Mouse (Mus musculus) spleen, adult 18-20 months (tissue): ENCODE results near the gene Nemp1.

Source experiments
- DNase-seq, 2 experiments: peaks; one replicate each; pipeline ENCODE4 v3.0.0; 2022; ENCODE audit warnings: mixed read lengths in 2 of 2

The Nemp1 gene

GRCm38 (mm10) chr10:127666501-127667268 is at the start of gene Nemp1:
Gene Nemp1 (plus strand): TSS chr10:127666901.
- peak; percentile 74 to 77 for DNase-seq

- no peak for DNase-seq
These were observed 49.4 kb upstream of the Nemp1 start for GRCm38 (mm10) chr10:127617294-127617693.

GRCm38 (mm10) chr10:127618173-127618572 is 48.5 kb upstream of the Nemp1 start:
- no peak for DNase-seq

GRCm38 (mm10) chr10:127619119-127619721 is 47.5 kb upstream of the Nemp1 start:
- no peak for DNase-seq

GRCm38 (mm10) chr10:127619941-127620405 is 46.7 kb upstream of the Nemp1 start:
- no peak for DNase-seq

GRCm38 (mm10) chr10:127620406-127621190 is 46.1 kb upstream of the Nemp1 start, which contains the start of gene Lrp1:
Gene Lrp1 (minus strand): TSS chr10:127621148.
- DNase-seq = peak in 1 of 2 experiments; percentile 11

GRCm38 (mm10) chr10:127621191-127622056 is 45.3 kb upstream of the Nemp1 start:
- DNase-seq = peak; percentile 49 to 61

GRCm38 (mm10) chr10:127622057-127622392 is 44.7 kb upstream of the Nemp1 start:
- DNase-seq = peak; percentile 32 to 57

GRCm38 (mm10) chr10:127622661-127623060 is 44.0 kb upstream of the Nemp1 start:
- DNase-seq = no peak

GRCm38 (mm10) chr10:127623439-127624216 is 43.1 kb upstream of the Nemp1 start:
- DNase-seq = no peak

GRCm38 (mm10) chr10:127626433-127626832 is 40.3 kb upstream of the Nemp1 start:
- peak in 1 of 2 experiments; percentile 45 for DNase-seq

- DNase-seq = no peak
These were observed 35.2 kb upstream of the Nemp1 start for GRCm38 (mm10) chr10:127631261-127632214.

GRCm38 (mm10) chr10:127632668-127633271 is 33.9 kb upstream of the Nemp1 start:
- DNase-seq = no peak

GRCm38 (mm10) chr10:127640421-127640820 is 26.3 kb upstream of the Nemp1 start:
- DNase-seq = no peak

- peak; percentile 77 to 92 for DNase-seq
These were observed 24.6 kb upstream of the Nemp1 start for GRCm38 (mm10) chr10:127641861-127642771.

GRCm38 (mm10) chr10:127642772-127643552 is 23.7 kb upstream of the Nemp1 start, which contains the start of gene Stat6:
Gene Stat6 (plus strand): TSS chr10:127642986.
- DNase-seq = peak; percentile 80 to 84

- peak; percentile 74 to 86 for DNase-seq
These were observed 23.0 kb upstream of the Nemp1 start for GRCm38 (mm10) chr10:127643553-127644238.
